Mouse (Mus musculus): ENCODE results near the gene Ankrd55. TPM values are rescaled to one million over a fixed set of nuclear protein-coding genes. Genes with fewer than 3 reads are reported as not detected.
A peak's percentile ranks its signal among the peaks of the same experiment; 100 is the strongest.

Ankrd55 gene
- polyA plus RNA-seq, 1 experiment, result 0.74 TPM

- Histone ChIP-seq H3K27me3 (ENCODE audit: control insufficient read depth, insufficient read depth, low read length) (no peaks in the 10 kb centered on the region), H3K4me3 (ENCODE audit: extremely low read depth, insufficient read depth, insufficient read length) (no peak overlapping the region), H3K4me1 (ENCODE audit: control insufficient read depth, insufficient read depth, insufficient read length) (no peaks in the 10 kb centered on the region), H3K27ac (ENCODE audit: insufficient read depth, low read length) (no peak overlapping the region), H3K36me3 (ENCODE audit: control insufficient read depth, insufficient read depth, low read length) (no peaks in the 10 kb centered on the region)
- DNase-seq (ENCODE audit: low read depth in 1 of 2, low spot score in 2 of 2), result no peak
- WGBS, result 87% methylated on average over 4 of the region's 4 CpGs
- TF ChIP-seq POLR2A (IDR thresholded peaks at IDR 0.05; ENCODE audit: low read depth, low read length) (no peak), CTCF (IDR thresholded peaks at IDR 0.05; ENCODE audit: extremely low read depth, insufficient read depth, insufficient read length, insufficient replicate concordance) (no peak)
Measured at GRCm38 (mm10) chr13:112327511-112327910, 39.3 kb downstream of the Ankrd55 start.

- H3K4me3 ChIP-seq (ENCODE audit: extremely low read depth, insufficient read depth, insufficient read length), result no peak overlapping the region
- no peak for DNase-seq (ENCODE audit: low read depth in 1 of 2, low spot score in 2 of 2)
- TF ChIP-seq POLR2A (IDR thresholded peaks at IDR 0.05; ENCODE audit: low read depth, low read length) (no peak), CTCF (IDR thresholded peaks at IDR 0.05; ENCODE audit: extremely low read depth, insufficient read depth, insufficient read length, insufficient replicate concordance) (no peak)
Measured at GRCm38 (mm10) chr13:112330257-112330656, 42.0 kb downstream of the Ankrd55 start.

GRCm38 (mm10) chr13:112330919-112331681 lies 42.8 kb downstream of the Ankrd55 start:
- 82% methylated on average over 8 of the region's 8 CpGs for WGBS
- Histone ChIP-seq H3K4me1 (ENCODE audit: control insufficient read depth, insufficient read depth, insufficient read length) (no peaks in the 10 kb centered on the region), H3K27ac (ENCODE audit: insufficient read depth, low read length) (0 out of 2 replicates have a peak overlapping the region, but pooled peaks have one; percentile 32), H3K27me3 (ENCODE audit: control insufficient read depth, insufficient read depth, low read length) (no peaks in the 10 kb centered on the region), H3K36me3 (ENCODE audit: control insufficient read depth, insufficient read depth, low read length) (no peaks in the 10 kb centered on the region), H3K4me3 (ENCODE audit: extremely low read depth, insufficient read depth, insufficient read length) (no peak overlapping the region)
- no peak for DNase-seq (ENCODE audit: low read depth in 1 of 2, low spot score in 2 of 2)
- TF ChIP-seq CTCF (IDR thresholded peaks at IDR 0.05; ENCODE audit: extremely low read depth, insufficient read depth, insufficient read length, insufficient replicate concordance) (no peak), POLR2A (IDR thresholded peaks at IDR 0.05; ENCODE audit: low read depth, low read length) (no peak)

More at GRCm38 (mm10) chr13:112330257-112330656, 42.0 kb downstream of the Ankrd55 start:
- Histone ChIP-seq H3K27ac (ENCODE audit: insufficient read depth, low read length) (no peak overlapping the region), H3K27me3 (ENCODE audit: control insufficient read depth, insufficient read depth, low read length) (no peaks in the 10 kb centered on the region), H3K4me1 (ENCODE audit: control insufficient read depth, insufficient read depth, insufficient read length) (no peaks in the 10 kb centered on the region), H3K36me3 (ENCODE audit: control insufficient read depth, insufficient read depth, low read length) (no peaks in the 10 kb centered on the region)
- WGBS, result 91% methylated on average over 6 of the region's 6 CpGs

DNA sequence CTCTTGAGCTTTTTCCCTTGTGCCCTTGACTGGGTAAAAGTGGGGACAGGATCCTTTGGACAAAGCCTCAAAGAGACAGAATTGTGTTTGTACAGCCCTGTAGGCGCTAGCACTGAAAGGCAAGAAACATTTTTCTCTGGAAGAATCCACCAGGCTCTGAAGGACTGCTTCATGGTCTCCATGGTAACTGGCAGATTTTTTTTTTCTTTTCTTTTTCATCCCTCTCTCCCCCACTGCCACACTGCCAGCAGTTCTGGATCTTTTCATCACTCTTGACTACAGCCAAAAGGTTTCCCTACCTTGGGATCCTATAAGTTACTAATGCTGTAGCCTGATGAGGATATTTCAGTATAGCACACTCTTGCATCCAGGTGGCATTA lies 43.4 kb downstream of the Ankrd55 start:
- 84% methylated on average over 1 of the region's 1 CpGs for WGBS

GRCm38 (mm10) chr13:112335531-112335930 lies 47.3 kb downstream of the Ankrd55 start:
- Histone ChIP-seq H3K36me3 (ENCODE audit: control insufficient read depth, insufficient read depth, low read length) (no peaks in the 10 kb centered on the region), H3K27ac (ENCODE audit: insufficient read depth, low read length) (0 out of 2 replicates have a peak overlapping the region, but pooled peaks have one; percentile 14), H3K4me1 (ENCODE audit: control insufficient read depth, insufficient read depth, insufficient read length) (no peaks in the 10 kb centered on the region), H3K4me3 (ENCODE audit: extremely low read depth, insufficient read depth, insufficient read length) (no peak overlapping the region), H3K27me3 (ENCODE audit: control insufficient read depth, insufficient read depth, low read length) (no peaks in the 10 kb centered on the region)
- TF ChIP-seq CTCF (IDR thresholded peaks at IDR 0.05; ENCODE audit: extremely low read depth, insufficient read depth, insufficient read length, insufficient replicate concordance), result no peak
- no peak for TF ChIP-seq POLR2A (IDR thresholded peaks at IDR 0.05; ENCODE audit: low read depth, low read length)
- DNase-seq (ENCODE audit: low read depth in 1 of 2, low spot score in 2 of 2), result no peak
- WGBS, result 86% methylated on average over 3 of the region's 3 CpGs

More for the DNA sequence above, 43.4 kb downstream of the Ankrd55 start:
- Histone ChIP-seq H3K27ac (ENCODE audit: insufficient read depth, low read length) (0 out of 2 replicates have a peak overlapping the region, but pooled peaks have one; percentile 32), H3K4me3 (ENCODE audit: extremely low read depth, insufficient read depth, insufficient read length) (no peak overlapping the region), H3K27me3 (ENCODE audit: control insufficient read depth, insufficient read depth, low read length) (no peaks in the 10 kb centered on the region), H3K4me1 (ENCODE audit: control insufficient read depth, insufficient read depth, insufficient read length) (no peaks in the 10 kb centered on the region), H3K36me3 (ENCODE audit: control insufficient read depth, insufficient read depth, low read length) (no peaks in the 10 kb centered on the region)
- no peak for DNase-seq (ENCODE audit: low read depth in 1 of 2, low spot score in 2 of 2)
- TF ChIP-seq POLR2A (IDR thresholded peaks at IDR 0.05; ENCODE audit: low read depth, low read length) (no peak), CTCF (IDR thresholded peaks at IDR 0.05; ENCODE audit: extremely low read depth, insufficient read depth, insufficient read length, insufficient replicate concordance) (no peak)

GRCm38 (mm10) chr13:112337146-112337545 lies 48.9 kb downstream of the Ankrd55 start:
- Histone ChIP-seq H3K36me3 (ENCODE audit: control insufficient read depth, insufficient read depth, low read length) (no peaks in the 10 kb centered on the region), H3K27me3 (ENCODE audit: control insufficient read depth, insufficient read depth, low read length) (no peaks in the 10 kb centered on the region), H3K27ac (ENCODE audit: insufficient read depth, low read length) (no peak overlapping the region), H3K4me1 (ENCODE audit: control insufficient read depth, insufficient read depth, insufficient read length) (no peaks in the 10 kb centered on the region), H3K4me3 (ENCODE audit: extremely low read depth, insufficient read depth, insufficient read length) (no peak overlapping the region)
- no peak for DNase-seq (ENCODE audit: low read depth in 1 of 2, low spot score in 2 of 2)
- WGBS, result 57% methylated on average over 9 of the region's 9 CpGs
- TF ChIP-seq POLR2A (IDR thresholded peaks at IDR 0.05; ENCODE audit: low read depth, low read length), result no peak
- TF ChIP-seq CTCF (IDR thresholded peaks at IDR 0.05; ENCODE audit: extremely low read depth, insufficient read depth, insufficient read length, insufficient replicate concordance), result no peak

GRCm38 (mm10) chr13:112340205-112340604 lies 52.0 kb downstream of the Ankrd55 start:
- no peaks in the 10 kb centered on the region for H3K36me3 ChIP-seq (ENCODE audit: control insufficient read depth, insufficient read depth, low read length)
- TF ChIP-seq CTCF (IDR thresholded peaks at IDR 0.05; ENCODE audit: extremely low read depth, insufficient read depth, insufficient read length, insufficient replicate concordance), result no peak
- no peak for TF ChIP-seq POLR2A (IDR thresholded peaks at IDR 0.05; ENCODE audit: low read depth, low read length)
- WGBS, result 87% methylated on average over 8 of the region's 8 CpGs
- no peaks in the 10 kb centered on the region for H3K4me1 ChIP-seq (ENCODE audit: control insufficient read depth, insufficient read depth, insufficient read length)
- H3K4me3 ChIP-seq (ENCODE audit: extremely low read depth, insufficient read depth, insufficient read length), result no peak overlapping the region
- H3K27me3 ChIP-seq (ENCODE audit: control insufficient read depth, insufficient read depth, low read length), result no peaks in the 10 kb centered on the region
- no peak overlapping the region for H3K27ac ChIP-seq (ENCODE audit: insufficient read depth, low read length)
- no peak for DNase-seq (ENCODE audit: low read depth in 1 of 2, low spot score in 2 of 2)

Measured in spleen, adult 2 months (tissue).